Mouse (Mus musculus) forebrain, embryonic 14.5 days (tissue): ENCODE data around the gene Zfp513. TPM values are rescaled to one million over a fixed set of nuclear protein-coding genes. Genes with fewer than 3 reads are reported as not detected.

Experiments used
- ATAC-seq: fragments of 200-750 bp; cut with Nextera tagmentation; 2 replicates; pipeline ENCODE4 v1.8.0; 2017; ENCODE audit warnings: mild to moderate bottlenecking, moderate library complexity
- DNase-seq: peaks from one replicate; pipeline ENCODE4 v3.0.0-alpha.2; 2015; ENCODE audit warnings: low spot score
- H3K27ac ChIP-seq: fragments of 300-500 bp; sonication (generic); 2 replicates; pipeline ENCODE4 v1.5.1; 2014; ENCODE audit warnings: low read depth, mild to moderate bottlenecking, control low read depth, low read length, moderate library complexity
- H3K27me3 ChIP-seq: fragments of 300-500 bp; sonication (generic); replicated peaks from 2 replicates; pipeline ENCODE4 v1.6.1; 2014; ENCODE audit warnings: low read length, control low read depth, mixed read lengths; ENCODE audit not compliant: control insufficient read depth, insufficient read depth
- H3K36me3 ChIP-seq: fragments of 300-500 bp; sonication (generic); 2 replicates; pipeline ENCODE4 v1.6.1; 2014; ENCODE audit warnings: low read length, control low read depth; ENCODE audit not compliant: control insufficient read depth, insufficient read depth
- H3K4me1 ChIP-seq: fragments of 300-500 bp; sonication (generic); 2 replicates; pipeline ENCODE4 v1.6.1; 2014; ENCODE audit warnings: antibody characterized with exemption, low read length, control low read depth; ENCODE audit not compliant: control insufficient read depth, insufficient read depth
- H3K4me2 ChIP-seq: fragments of 300-500 bp; sonication (generic); 2 replicates; pipeline ENCODE4 v1.6.1; 2014; ENCODE audit warnings: mild to moderate bottlenecking, control low read depth, low read length
- H3K4me3 ChIP-seq: fragments of 300-500 bp; sonication (generic); 2 replicates; pipeline ENCODE4 v1.5.1; 2014; ENCODE audit warnings: low read depth, low read length, control low read depth
- H3K9ac ChIP-seq: fragments of 300-500 bp; sonication (generic); 2 replicates; pipeline ENCODE4 v1.6.1; 2014; ENCODE audit warnings: mild to moderate bottlenecking, low read length, control low read depth, moderate library complexity
- H3K9me3 ChIP-seq: fragments of 300-500 bp; sonication (generic); replicated peaks from 2 replicates; pipeline ENCODE4 v1.6.1; 2016; ENCODE audit warnings: low read length, control low read depth, mixed read lengths; ENCODE audit not compliant: control insufficient read depth
- WGBS: fragments of 180-500 bp; shearing (Covaris S2); extraction: QIAGEN DNeasy Blood & Tissue Kit; methylation state at CpG from one replicate; pipeline ENCODE4 v1.1.7; 2014; 5-methylcytosine and 5-hydroxymethylcytosine counted together
- polyA plus RNA-seq: library from polyadenylated mRNA; unstranded; fragments of >200 nt; fragmentation: Nextera tagmentation; extraction: Ambion mirVana; gene quantifications from 2 replicates; pipeline ENCODE4 v1.2.1, GENCODE M21; 2014

Gene Zfp513
- polyA plus RNA-seq, 1 experiment from 2014 or later, result 7.2 TPM

- 92% methylated on average over 9 of the region's 9 CpGs for WGBS
- Histone ChIP-seq H3K27me3 (no peaks in the 10 kb centered on the region), H3K36me3 (peaks cover 49% of the 10 kb centered on the region), H3K4me3 (no peak overlapping the region), H3K27ac (no peak overlapping the region), H3K9ac (no peak overlapping the region), H3K4me2 (no peak overlapping the region), H3K4me1 (peaks cover 10% of the 10 kb centered on the region), H3K9me3 (no peaks in the 10 kb centered on the region)
- DNase-seq, result no peak
- ATAC-seq, result no peak
These were observed 11.9 kb downstream of the Zfp513 start for GRCm38 (mm10) chr5:31190201-31190600.

GRCm38 (mm10) chr5:31188223-31188840, 13.8 kb downstream of the Zfp513 start:
- Histone ChIP-seq H3K4me3 (no peak overlapping the region), H3K36me3 (peaks cover 41% of the 10 kb centered on the region), H3K27ac (no peak overlapping the region), H3K4me2 (no peak overlapping the region), H3K9ac (no peak overlapping the region), H3K27me3 (no peaks in the 10 kb centered on the region), H3K4me1 (peaks cover 6% of the 10 kb centered on the region), H3K9me3 (no peaks in the 10 kb centered on the region)
- DNase-seq (no peak), ATAC-seq (no peak)
- 78% methylated on average over 4 of the region's 4 CpGs for WGBS

- Histone ChIP-seq H3K4me3 (no peak overlapping the region), H3K9me3 (no peaks in the 10 kb centered on the region), H3K4me2 (no peak overlapping the region), H3K4me1 (peaks cover 8% of the 10 kb centered on the region; the same call in 1 of the 2 replicates), H3K36me3 (peaks cover 18% of the 10 kb centered on the region), H3K9ac (no peak overlapping the region), H3K27ac (no peak overlapping the region), H3K27me3 (no peaks in the 10 kb centered on the region)
- no peak for DNase-seq
- WGBS, result 60% methylated on average over 4 of the region's 4 CpGs
- ATAC-seq, result no peak
These were observed 18.4 kb downstream of the Zfp513 start for GRCm38 (mm10) chr5:31183678-31184077.

DNA sequence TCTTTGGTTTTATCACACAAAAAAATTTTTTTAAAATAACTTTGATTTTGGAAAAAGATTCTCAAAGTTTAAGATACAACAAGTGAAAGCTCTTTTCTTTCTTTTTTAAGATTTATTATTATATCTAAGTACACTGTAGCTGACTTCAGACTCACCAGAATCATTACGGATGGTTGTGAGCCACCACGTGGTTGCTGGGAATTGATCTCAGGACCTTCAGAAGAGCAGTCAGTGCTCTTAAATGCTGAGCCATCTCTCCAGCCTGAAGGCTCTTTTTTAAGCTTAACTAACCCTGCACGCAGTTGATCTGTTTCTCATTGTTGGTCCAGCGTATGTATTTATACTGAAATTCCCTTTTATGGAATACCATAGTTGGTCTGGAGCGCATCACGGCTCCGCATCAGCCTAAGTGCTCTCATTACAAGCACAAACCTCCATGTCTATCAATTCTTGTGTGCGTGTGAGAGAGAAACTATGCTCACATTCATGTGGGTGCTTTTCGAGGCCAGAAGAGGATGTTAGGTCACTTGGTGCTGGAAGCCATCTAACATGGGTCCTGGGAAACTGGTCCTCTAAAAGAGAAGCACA, 20.8 kb downstream of the Zfp513 start:
- Histone ChIP-seq H3K27ac (no peak overlapping the region), H3K9me3 (no peaks in the 10 kb centered on the region), H3K4me2 (no peak overlapping the region), H3K9ac (no peak overlapping the region), H3K4me3 (no peak overlapping the region), H3K27me3 (no peaks in the 10 kb centered on the region), H3K4me1 (peaks cover 9% of the 10 kb centered on the region; the same call in 1 of the 2 replicates), H3K36me3 (no peaks in the 10 kb centered on the region)
- ATAC-seq (no peak), DNase-seq (no peak)
- WGBS, result 95% methylated on average over 9 of the region's 9 CpGs

DNA sequence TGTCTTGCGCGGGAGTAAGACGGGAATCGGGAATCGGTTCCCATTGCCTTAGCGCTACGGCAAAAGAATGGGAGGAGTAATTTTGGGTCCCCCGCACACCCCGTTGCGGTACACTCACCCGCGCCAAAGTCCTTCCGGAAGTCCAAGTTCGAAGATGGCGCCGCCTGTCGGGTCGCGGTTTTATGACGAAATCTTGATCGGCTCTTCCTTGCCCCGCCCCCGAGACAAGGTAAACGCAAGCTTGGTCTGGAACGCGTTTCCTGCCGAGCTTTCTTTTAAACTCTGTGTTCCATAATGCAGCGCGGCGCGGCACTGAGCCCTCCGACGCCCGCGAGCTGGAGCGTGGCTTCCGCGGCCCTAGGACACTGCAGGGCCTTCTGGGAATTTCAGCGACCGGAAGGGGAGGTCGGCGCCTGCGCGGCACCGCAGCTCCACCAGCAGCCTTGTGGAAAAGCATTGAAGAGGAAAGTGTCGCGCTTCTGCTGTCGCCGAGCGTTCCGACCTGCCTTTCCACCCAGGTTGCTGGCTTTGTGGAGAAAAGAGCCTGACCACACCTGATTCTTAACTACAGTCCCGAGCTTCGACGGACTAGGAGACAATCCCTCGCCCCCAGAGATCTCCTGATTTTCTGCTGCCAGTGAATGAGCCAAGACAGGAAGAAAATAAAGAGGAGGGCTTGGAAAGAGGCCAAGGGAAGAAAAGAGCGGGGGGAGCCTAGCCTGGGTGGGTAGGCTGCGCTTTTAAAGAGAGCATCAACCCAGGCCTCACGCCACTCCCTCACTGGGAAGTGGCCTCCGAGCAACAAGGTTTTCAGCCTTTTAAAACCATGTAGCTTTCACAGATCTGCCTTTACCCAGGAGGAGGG, 22.1 kb downstream of the Zfp513 start, which contains the start of the genes Gm29609 and Gtf3c2:
Gene Gm29609 (minus strand): TSS at position 146 of the 865 bp plus-strand sequence.
Gene Gtf3c2 (minus strand): TSS at position 379 of the 865 bp plus-strand sequence.
- Histone ChIP-seq H3K9me3 (no peaks in the 10 kb centered on the region), H3K36me3 (no peaks in the 10 kb centered on the region; the same call in 1 of the 2 replicates), H3K4me2 (peak within 1 kb of the TSS; percentile 86), H3K27me3 (no peaks in the 10 kb centered on the region), H3K4me3 (peak within 1 kb of the TSS; percentile 62), H3K9ac (peak within 1 kb of the TSS; percentile 78), H3K4me1 (peaks cover 9% of the 10 kb centered on the region; the same call in 1 of the 2 replicates), H3K27ac (peak within 1 kb of the TSS; percentile 95)
- DNase-seq (peak; percentile 98), ATAC-seq (peak; percentile 99)
- WGBS, result under 1% methylated on average over 59 of the region's 59 CpGs

GRCm38 (mm10) chr5:31179301-31179765, 22.8 kb downstream of the Zfp513 start:
- Histone ChIP-seq H3K4me1 (peaks cover 9% of the 10 kb centered on the region; the same call in 1 of the 2 replicates), H3K27me3 (no peaks in the 10 kb centered on the region), H3K36me3 (peaks cover 4% of the 10 kb centered on the region), H3K9me3 (no peaks in the 10 kb centered on the region), H3K27ac (peak overlapping the region; percentile 95), H3K4me3 (peak overlapping the region; percentile 62), H3K4me2 (peak overlapping the region; percentile 86), H3K9ac (peak overlapping the region; percentile 78)
- under 1% methylated on average over 24 of the region's 25 CpGs for WGBS
- ATAC-seq (peak; percentile 50), DNase-seq (peak; percentile 24)

DNA sequence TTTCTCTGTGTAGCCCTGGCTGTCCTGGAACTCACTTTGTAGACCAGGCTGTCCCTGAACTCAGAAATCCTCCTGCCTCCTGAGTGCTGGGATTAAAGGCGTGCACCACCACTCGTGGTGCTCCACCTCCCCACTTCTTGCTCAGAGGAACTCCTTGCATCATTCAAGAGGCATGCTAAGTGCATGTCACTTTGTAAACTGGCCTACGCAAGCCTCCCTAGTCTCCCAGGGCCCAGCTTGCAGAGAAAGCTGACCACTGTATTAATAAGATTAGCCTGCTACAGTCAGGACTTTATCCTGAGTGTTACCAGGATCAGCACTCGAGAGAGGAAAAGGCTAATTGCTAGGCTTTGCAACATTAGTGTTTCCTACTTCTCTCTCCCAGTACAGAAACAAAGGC, 33.5 kb downstream of the Zfp513 start:
- H3K27me3 ChIP-seq, result no peaks in the 10 kb centered on the region
- H3K4me1 ChIP-seq, result no peaks in the 10 kb centered on the region
- H3K27ac ChIP-seq, result no peak overlapping the region
- H3K4me3 ChIP-seq, result no peak overlapping the region
- H3K9ac ChIP-seq, result no peak overlapping the region
- no peaks in the 10 kb centered on the region for H3K9me3 ChIP-seq
- 93% methylated on average over 4 of the region's 4 CpGs for WGBS
- H3K36me3 ChIP-seq, result peaks cover 87% of the 10 kb centered on the region
- DNase-seq (no peak), ATAC-seq (no peak)
- H3K4me2 ChIP-seq, result no peak overlapping the region

GRCm38 (mm10) chr5:31164878-31165277, 37.2 kb downstream of the Zfp513 start:
- no peaks in the 10 kb centered on the region for H3K9me3 ChIP-seq
- WGBS, result 94% methylated on average over 1 of the region's 1 CpGs
- H3K4me2 ChIP-seq, result no peak overlapping the region
- no peak overlapping the region for H3K9ac ChIP-seq
- ATAC-seq, result no peak
- DNase-seq, result no peak
- peaks cover 94% of the 10 kb centered on the region for H3K36me3 ChIP-seq
- H3K4me3 ChIP-seq, result no peak overlapping the region
- H3K27me3 ChIP-seq, result no peaks in the 10 kb centered on the region
- H3K27ac ChIP-seq, result no peak overlapping the region
- H3K4me1 ChIP-seq, result no peaks in the 10 kb centered on the region
